Mouse (Mus musculus) cerebellum, adult 2 months (tissue): ENCODE results near the gene Klri2.

Source experiments
- CTCF ChIP-seq: fragments of 200-500 bp; IDR thresholded peaks from 2 replicates; pipeline ENCODE4 v1.5.1; 2011; ENCODE audit warnings: low read depth, mild to moderate bottlenecking, control low read depth, low read length, moderate library complexity, borderline replicate concordance; ENCODE audit not compliant: insufficient read depth
- POLR2A ChIP-seq: fragments of 200-500 bp; IDR thresholded peaks from 2 replicates; pipeline ENCODE4 v1.6.1; 2011; ENCODE audit warnings: low read length, control low read depth, borderline replicate concordance; ENCODE audit not compliant: insufficient read depth

DNA sequence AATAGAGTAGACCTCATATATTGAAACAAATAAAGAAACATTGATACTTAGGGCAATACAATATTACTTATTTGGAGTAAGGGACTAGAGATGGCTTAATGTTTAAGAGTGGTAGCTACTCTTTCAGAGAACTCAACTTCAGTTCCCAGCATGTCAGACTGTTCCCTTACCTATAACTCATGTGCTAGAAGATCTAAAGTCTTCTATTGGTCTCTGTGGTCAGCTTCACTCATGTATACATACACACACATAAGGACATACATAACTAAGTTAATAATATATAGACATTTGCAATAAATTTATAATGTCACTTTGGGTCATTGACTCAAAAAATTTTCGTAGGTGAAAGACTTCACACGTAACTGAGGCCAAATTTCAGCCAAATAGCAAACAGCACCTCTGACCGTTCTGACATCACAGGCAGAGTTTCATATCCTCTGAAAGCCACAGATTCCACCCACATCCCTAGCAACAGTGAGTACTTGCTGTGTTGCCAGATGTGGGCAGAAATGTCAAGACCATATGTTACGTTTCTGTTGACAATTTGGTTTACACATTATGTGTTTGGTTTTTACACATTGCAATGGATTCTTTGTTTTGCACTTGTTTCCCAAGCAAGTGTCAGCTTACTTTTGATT lies 6.9 kb upstream of the Klri2 start:
- TF ChIP-seq CTCF (no peak), POLR2A (no peak)
